Mouse (Mus musculus): ENCODE results near the gene Acan. TPM values are rescaled to one million over a fixed set of nuclear protein-coding genes. Genes with fewer than 3 reads are reported as not detected.
A peak's percentile ranks its signal among the peaks of the same experiment; 100 is the strongest.

The Acan gene
- polyA plus RNA-seq, 1 experiment from 2014 or later, result 0.26 TPM

DNA sequence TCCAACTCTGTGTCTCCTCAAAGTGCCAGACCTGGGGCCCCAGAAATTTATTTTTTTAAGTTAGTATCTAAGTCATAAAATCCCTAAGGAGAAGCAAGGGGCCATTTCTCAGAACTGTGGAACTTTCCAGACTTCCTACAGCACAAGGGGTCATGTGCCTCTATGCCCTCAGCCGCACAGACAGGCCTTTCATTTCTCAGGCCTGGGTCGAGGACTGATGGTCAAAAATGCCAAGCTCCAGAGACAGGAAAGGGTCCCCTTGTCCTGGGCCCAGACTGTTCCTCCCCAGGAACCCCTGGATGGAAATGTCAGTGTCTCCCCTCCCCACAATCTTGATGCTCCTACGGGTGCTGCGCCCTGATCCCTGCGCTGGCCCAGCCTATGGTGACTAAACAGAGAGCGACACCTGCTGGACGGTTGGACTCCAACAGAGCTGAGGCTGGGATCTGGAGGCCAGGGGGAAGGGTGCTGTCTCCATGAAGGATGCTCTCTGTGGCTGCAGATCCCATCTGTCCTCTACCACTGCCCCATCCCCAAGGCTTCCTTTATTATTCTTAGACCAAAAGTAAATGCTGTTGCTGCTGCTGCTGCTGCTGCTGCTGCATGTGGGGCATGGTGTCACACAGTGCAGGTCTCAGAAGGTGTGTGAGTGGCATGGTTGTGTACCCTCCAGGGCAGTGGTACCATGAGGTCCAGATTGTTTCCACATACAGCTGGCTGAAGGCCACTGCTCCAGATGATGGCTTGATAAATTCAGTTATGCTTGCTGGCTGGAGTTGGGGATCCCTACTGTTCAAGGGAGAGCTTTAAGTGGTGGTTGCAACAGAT is 27.5 kb downstream of the Acan start:
- peak; percentile 65 for DNase-seq (ENCODE audit: extremely low spot score, low spot score)
- H3K4me3 ChIP-seq, result no peak overlapping the region
- WGBS, result 30% methylated on average over 7 of the region's 7 CpGs
- H3K36me3 ChIP-seq (replicated peaks), result no peaks in the 10 kb centered on the region
- no peaks in the 10 kb centered on the region for H3K4me1 ChIP-seq
- no peaks in the 10 kb centered on the region for H3K9me3 ChIP-seq
- no peak overlapping the region for H3K27ac ChIP-seq
- H3K27me3 ChIP-seq (ENCODE audit: poor library complexity, severe bottlenecking), result no peaks in the 10 kb centered on the region; the same call in 1 of the 2 replicates

GRCm38 (mm10) chr7:79089111-79089510 is 35.8 kb downstream of the Acan start:
- Histone ChIP-seq H3K4me3 (no peak overlapping the region), H3K27me3 (ENCODE audit: poor library complexity, severe bottlenecking) (no peaks in the 10 kb centered on the region), H3K36me3 (replicated peaks) (no peaks in the 10 kb centered on the region), H3K4me1 (no peaks in the 10 kb centered on the region), H3K9me3 (no peaks in the 10 kb centered on the region), H3K27ac (no peak overlapping the region)
- WGBS, result 80% methylated on average over 4 of the region's 4 CpGs
- no peak for DNase-seq (ENCODE audit: extremely low spot score, low spot score)

- no peaks in the 10 kb centered on the region for H3K9me3 ChIP-seq
- DNase-seq (ENCODE audit: extremely low spot score, low spot score), result no peak
- 79% methylated on average over 5 of the region's 5 CpGs for WGBS
- no peak overlapping the region for H3K4me3 ChIP-seq
- no peaks in the 10 kb centered on the region for H3K4me1 ChIP-seq
- H3K27ac ChIP-seq, result no peak overlapping the region
- no peaks in the 10 kb centered on the region for H3K36me3 ChIP-seq (replicated peaks)
- H3K27me3 ChIP-seq (ENCODE audit: poor library complexity, severe bottlenecking), result no peaks in the 10 kb centered on the region
Measured at GRCm38 (mm10) chr7:79096492-79096891, 43.2 kb downstream of the Acan start.

DNA sequence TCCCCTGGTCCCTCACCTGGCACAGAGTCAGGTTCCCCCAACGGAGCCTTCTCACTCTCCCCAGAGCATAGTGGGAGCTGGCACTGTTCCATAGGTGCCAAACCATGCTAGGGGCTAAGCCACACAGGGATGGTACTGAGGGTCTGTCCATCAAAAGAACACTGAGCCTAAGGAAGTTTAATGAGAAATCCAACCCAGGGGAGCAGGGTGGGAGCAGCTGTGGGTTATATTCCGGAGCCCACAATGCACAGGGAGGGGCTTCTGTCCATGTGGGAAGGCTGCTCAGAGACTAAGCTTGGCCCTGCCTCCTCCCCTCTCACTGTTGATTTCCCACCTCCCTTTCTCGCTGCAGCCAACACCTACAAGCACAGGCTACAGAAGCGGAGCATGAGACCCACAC is 60.6 kb downstream of the Acan start:
- no peaks in the 10 kb centered on the region for H3K27me3 ChIP-seq (ENCODE audit: poor library complexity, severe bottlenecking)
- no peak overlapping the region for H3K4me3 ChIP-seq
- H3K4me1 ChIP-seq, result peaks cover 13% of the 10 kb centered on the region
- H3K36me3 ChIP-seq (replicated peaks), result no peaks in the 10 kb centered on the region
- DNase-seq (ENCODE audit: extremely low spot score, low spot score), result no peak
- H3K9me3 ChIP-seq, result no peaks in the 10 kb centered on the region
- no peak overlapping the region for H3K27ac ChIP-seq
- 67% methylated on average over 4 of the region's 4 CpGs for WGBS

DNA sequence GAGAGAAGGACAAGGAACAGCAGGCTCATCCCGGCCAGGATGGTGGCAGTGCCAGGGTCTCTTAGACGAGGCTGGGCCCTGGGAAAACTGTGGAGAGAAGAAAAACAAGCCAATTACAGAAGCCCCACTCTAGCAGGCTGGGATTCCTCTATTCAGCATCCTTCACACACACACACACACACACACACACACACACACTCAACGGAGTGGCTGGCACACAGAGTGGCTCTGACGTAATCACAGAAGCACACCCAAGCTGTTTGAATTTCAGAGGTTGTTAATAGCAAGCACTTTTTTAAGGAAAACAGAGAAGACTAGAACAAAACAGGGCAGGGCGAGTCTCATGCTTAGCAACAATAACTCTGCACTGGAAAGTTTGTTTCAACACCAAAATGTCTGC is 70.2 kb downstream of the Acan start:
- WGBS, result 81% methylated on average over 5 of the region's 5 CpGs
- 0 out of 2 replicates have a peak, but pooled peaks cover 4% of the 10 kb centered on the region for H3K27me3 ChIP-seq (ENCODE audit: poor library complexity, severe bottlenecking)
- DNase-seq (ENCODE audit: extremely low spot score, low spot score), result no peak
- H3K9me3 ChIP-seq, result no peaks in the 10 kb centered on the region
- no peaks in the 10 kb centered on the region for H3K36me3 ChIP-seq (replicated peaks)
- H3K27ac ChIP-seq, result no peak overlapping the region
- no peak overlapping the region for H3K4me3 ChIP-seq
- peaks cover 10% of the 10 kb centered on the region for H3K4me1 ChIP-seq

GRCm38 (mm10) chr7:79129883-79130282 is 76.6 kb downstream of the Acan start:
- Histone ChIP-seq H3K4me3 (peak overlapping the region; percentile 40), H3K4me1 (peaks cover 40% of the 10 kb centered on the region), H3K27ac (peak overlapping the region; percentile 67; the same call in 1 of the 2 replicates), H3K27me3 (ENCODE audit: poor library complexity, severe bottlenecking) (peaks cover 44% of the 10 kb centered on the region), H3K9me3 (no peaks in the 10 kb centered on the region), H3K36me3 (replicated peaks) (peaks cover 11% of the 10 kb centered on the region)
- no peak for DNase-seq (ENCODE audit: extremely low spot score, low spot score)
- 10% methylated on average over 8 of the region's 8 CpGs for WGBS

- H3K27ac ChIP-seq, result peak overlapping the region; percentile 67
- H3K4me3 ChIP-seq, result peak overlapping the region; percentile 40
- peaks cover 16% of the 10 kb centered on the region for H3K36me3 ChIP-seq (replicated peaks)
- H3K27me3 ChIP-seq (ENCODE audit: poor library complexity, severe bottlenecking), result peaks cover 44% of the 10 kb centered on the region
- no peak for DNase-seq (ENCODE audit: extremely low spot score, low spot score)
- H3K9me3 ChIP-seq, result no peaks in the 10 kb centered on the region
- peaks cover 36% of the 10 kb centered on the region for H3K4me1 ChIP-seq
- 13% methylated on average over 13 of the region's 13 CpGs for WGBS
Measured at GRCm38 (mm10) chr7:79130385-79130784, 77.1 kb downstream of the Acan start.

DNA sequence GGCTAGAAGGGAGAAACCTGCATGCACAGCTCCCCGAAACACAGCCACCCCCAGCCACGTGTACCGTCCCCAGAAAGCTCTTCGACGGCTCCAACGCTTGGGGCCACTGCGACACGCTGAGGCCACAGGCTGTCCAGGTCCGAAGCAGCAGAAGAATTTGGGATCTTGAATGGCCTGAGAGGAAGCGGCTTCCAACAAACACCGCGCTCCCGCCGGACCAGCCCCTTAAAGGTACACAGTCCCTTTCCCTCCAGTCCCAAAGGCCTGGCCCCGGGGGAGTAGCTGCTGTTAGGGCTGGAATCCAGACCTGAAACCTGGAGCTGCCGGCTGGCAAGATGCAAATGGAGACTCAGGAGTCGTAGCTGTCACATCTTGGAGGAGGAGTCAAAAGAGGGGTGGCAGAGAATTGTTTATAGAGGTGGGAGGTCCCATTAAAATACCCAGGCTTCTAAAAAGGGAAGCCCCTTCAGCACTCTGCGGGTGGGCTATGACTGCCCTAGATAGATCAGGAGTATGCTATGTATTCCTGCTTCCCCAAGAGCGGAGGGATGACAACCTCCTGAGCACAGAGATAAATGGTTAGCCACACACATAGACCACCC is 77.7 kb downstream of the Acan start, which contains the start of gene Hapln3:
Gene Hapln3 (minus strand): TSS at position 176 of the 602 bp plus-strand sequence.
- H3K9me3 ChIP-seq, result no peaks in the 10 kb centered on the region
- peak within 1 kb of the TSS; percentile 67 for H3K27ac ChIP-seq
- peaks cover 22% of the 10 kb centered on the region for H3K36me3 ChIP-seq (replicated peaks)
- WGBS, result 5% methylated on average over 19 of the region's 19 CpGs
- H3K4me3 ChIP-seq, result peak within 1 kb of the TSS; percentile 40
- peaks cover 31% of the 10 kb centered on the region for H3K4me1 ChIP-seq
- peak; percentile 44 for DNase-seq (ENCODE audit: extremely low spot score, low spot score)
- peaks cover 44% of the 10 kb centered on the region for H3K27me3 ChIP-seq (ENCODE audit: poor library complexity, severe bottlenecking)

DNA sequence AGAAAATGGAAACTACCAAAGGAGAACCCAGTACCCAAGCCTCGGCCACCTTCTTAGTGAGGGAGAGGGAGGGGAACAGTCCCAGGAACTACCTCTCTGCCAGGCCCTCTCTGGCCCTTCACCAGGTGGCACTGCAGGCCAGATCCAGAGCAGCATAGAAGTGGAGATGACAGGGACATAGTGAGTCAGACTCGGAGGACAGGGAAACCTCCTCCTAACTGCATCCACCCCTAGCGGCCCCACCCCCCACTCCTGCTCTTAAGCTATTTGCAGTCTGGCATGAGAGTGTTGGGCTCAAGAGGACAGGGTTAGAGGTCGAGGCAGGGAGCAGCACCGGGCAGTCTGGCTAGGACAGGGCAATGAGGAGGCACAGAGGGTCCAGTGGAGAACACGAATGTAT is 80.1 kb downstream of the Acan start:
- no peak for DNase-seq (ENCODE audit: extremely low spot score, low spot score)
- Histone ChIP-seq H3K27ac (no peak overlapping the region), H3K27me3 (ENCODE audit: poor library complexity, severe bottlenecking) (peaks cover 41% of the 10 kb centered on the region), H3K9me3 (no peaks in the 10 kb centered on the region), H3K4me3 (no peak overlapping the region), H3K36me3 (replicated peaks) (peaks cover 40% of the 10 kb centered on the region), H3K4me1 (peaks cover 30% of the 10 kb centered on the region)
- 43% methylated on average over 6 of the region's 6 CpGs for WGBS

GRCm38 (mm10) chr7:79139328-79139824 is 86.1 kb downstream of the Acan start:
- 59% methylated on average over 6 of the region's 6 CpGs for WGBS
- peaks cover 66% of the 10 kb centered on the region for H3K36me3 ChIP-seq (replicated peaks)
- H3K4me1 ChIP-seq, result peaks cover 3% of the 10 kb centered on the region; the same call in 1 of the 2 replicates
- H3K4me3 ChIP-seq, result no peak overlapping the region
- no peaks in the 10 kb centered on the region for H3K27me3 ChIP-seq (ENCODE audit: poor library complexity, severe bottlenecking)
- H3K9me3 ChIP-seq, result no peaks in the 10 kb centered on the region
- DNase-seq (ENCODE audit: extremely low spot score, low spot score), result no peak
- no peak overlapping the region for H3K27ac ChIP-seq

DNA sequence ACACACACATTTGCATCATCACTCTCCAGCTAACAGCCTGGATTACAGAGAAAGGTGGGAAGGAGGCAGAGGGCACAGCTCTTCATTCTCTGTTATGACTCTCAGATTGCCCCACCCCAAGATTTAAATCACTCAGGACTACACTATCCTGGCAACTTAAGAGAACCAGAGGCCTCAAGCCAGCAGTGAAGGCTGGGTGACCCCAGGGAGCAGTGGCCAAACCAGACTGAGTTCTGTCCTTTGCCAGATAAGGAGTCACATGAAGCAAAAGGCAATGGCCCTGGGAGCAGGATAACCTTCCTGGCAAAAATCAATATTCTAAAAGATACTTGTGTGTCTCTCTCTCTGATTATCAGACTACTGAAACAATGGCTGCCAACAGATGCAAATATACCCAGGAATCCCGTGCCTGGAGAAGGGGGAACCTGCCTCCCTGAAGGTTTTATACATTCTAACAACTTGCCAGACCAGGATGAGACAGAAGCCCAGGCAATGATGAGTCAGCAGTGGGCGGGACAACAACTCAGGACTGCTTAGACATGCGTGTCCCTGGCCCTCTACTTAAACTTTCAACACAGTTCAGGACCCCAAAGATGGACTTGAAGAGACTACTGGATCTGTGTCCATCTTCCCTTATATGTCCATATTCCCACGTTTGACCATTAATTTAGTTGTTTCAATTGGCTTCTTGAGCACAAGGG is 86.8 kb downstream of the Acan start:
- DNase-seq (ENCODE audit: extremely low spot score, low spot score), result no peak
- Histone ChIP-seq H3K4me3 (no peak overlapping the region), H3K4me1 (0 out of 2 replicates have a peak, but pooled peaks cover 3% of the 10 kb centered on the region), H3K27ac (no peak overlapping the region), H3K36me3 (replicated peaks) (peaks cover 66% of the 10 kb centered on the region), H3K27me3 (ENCODE audit: poor library complexity, severe bottlenecking) (no peaks in the 10 kb centered on the region), H3K9me3 (no peaks in the 10 kb centered on the region)
- 62% methylated on average over 4 of the region's 4 CpGs for WGBS

GRCm38 (mm10) chr7:79140897-79141296 is 87.6 kb downstream of the Acan start:
- WGBS, result 36% methylated on average over 8 of the region's 8 CpGs
- Histone ChIP-seq H3K27ac (no peak overlapping the region), H3K36me3 (replicated peaks) (peaks cover 61% of the 10 kb centered on the region), H3K9me3 (no peaks in the 10 kb centered on the region), H3K4me1 (0 out of 2 replicates have a peak, but pooled peaks cover 3% of the 10 kb centered on the region), H3K4me3 (no peak overlapping the region), H3K27me3 (ENCODE audit: poor library complexity, severe bottlenecking) (no peaks in the 10 kb centered on the region)
- DNase-seq (ENCODE audit: extremely low spot score, low spot score), result peak; percentile 83
